Mouse (Mus musculus) large intestine, adult 2 months (tissue): ENCODE measurements at regions not wholly inside any gene's neighbourhood (a gene's known extent, or its start where the extent isn't known, plus 50 kb on each side); places are given as distances from the start of the nearest gene placed in this dataset.
"Not testable (repeated sequence)": the region's sequence is repeated elsewhere in the genome, so short reads cannot be mapped to it uniquely, and the experiment has no call there.

ENCODE experiments used
- DNase-seq: peaks from one replicate; pipeline ENCODE4 v3.0.0-alpha.2; 2012; ENCODE audit warnings: low read depth, low spot score
- WGBS: fragments of 180-500 bp; shearing (Covaris S2); methylation state at CpG from one replicate; pipeline ENCODE4 v1.1.7; 2018; 5-methylcytosine and 5-hydroxymethylcytosine counted together

DNA sequence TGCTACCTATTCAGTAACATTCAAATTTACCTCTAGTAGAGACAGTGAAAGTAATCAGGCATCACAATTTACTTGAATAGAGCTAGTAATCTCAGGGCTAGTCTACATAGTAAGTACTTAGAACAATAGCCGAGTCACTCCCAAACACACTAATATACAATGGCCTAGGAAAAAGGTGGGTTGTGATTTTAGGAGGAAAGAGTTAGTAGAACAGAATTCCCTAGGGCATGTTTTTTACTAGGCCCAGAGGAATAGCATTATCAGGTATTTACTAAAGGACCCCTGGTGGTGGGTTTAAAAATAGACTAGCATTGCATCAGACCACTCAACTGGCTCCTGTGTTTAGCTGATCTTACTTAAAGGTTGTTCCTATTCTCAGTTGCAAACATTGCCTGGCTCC, 535.8 kb downstream of the Mat2b start:
- DNase-seq = not testable (repeated sequence)

DNA sequence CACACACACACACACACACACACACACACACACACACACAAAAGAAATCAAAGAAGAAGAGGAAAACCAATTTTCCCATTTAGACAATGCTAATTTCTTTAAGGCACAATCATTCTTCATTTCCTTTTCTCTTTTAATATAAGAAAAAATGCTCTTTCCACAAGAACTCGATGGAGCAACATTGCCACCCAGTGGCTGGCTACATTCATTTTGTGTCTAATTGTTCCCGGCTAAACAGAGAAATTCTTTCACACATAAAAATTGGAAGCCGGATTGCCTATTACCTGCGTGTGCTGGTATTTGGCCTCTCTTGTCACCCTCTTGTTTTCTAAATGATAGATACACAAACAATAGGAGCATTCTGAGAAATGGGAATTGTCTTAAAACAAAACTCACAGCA, 545.7 kb downstream of the Mat2b start:
- DNase-seq = peak; percentile 8

More for the DNA sequence above, 535.8 kb downstream of the Mat2b start:
- WGBS = 86% methylated on average over 1 of the region's 1 CpGs

DNA sequence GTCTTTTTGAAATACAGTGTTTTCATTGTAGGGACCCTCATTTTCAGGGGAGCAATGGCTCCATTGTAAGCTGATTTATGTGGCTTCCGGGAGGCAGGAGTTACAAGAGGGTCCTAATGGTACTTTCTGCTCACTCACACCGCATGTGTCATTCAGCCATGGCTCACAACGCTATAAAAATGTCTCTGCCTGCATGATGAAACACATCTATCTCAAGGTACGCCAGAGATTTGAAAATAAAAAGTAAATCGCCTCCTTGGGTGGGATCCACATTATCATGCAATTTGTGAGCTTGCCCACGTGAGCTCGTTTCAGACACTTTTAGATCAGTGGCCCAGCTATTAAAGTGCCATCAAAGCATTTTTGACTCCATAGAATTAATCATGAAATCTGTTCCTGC, 557.2 kb downstream of the Mat2b start:
- WGBS = 69% methylated on average over 7 of the region's 7 CpGs

More for the DNA sequence above, 545.7 kb downstream of the Mat2b start:
- WGBS = 7% methylated on average over 4 of the region's 4 CpGs

DNA sequence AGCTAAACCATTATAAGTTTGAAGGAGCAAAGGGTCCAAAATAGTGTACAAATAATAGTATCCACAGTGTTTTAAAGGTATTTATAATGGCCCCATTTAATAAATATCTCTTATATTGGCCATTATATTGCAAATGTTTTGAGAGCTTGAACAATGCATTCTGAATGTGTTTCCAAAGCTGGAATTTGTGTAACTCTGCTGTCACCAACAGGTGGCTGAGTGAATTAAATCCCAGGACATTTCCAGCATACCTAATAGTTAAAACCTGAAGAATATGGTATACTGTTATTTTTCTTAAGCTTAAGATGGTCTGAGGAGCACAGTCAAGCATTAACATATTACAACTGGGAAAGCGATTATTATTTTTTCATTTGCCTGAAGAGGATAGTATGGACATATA, 592.4 kb downstream of the Mat2b start:
- 90% methylated on average over 1 of the region's 1 CpGs for WGBS
- no peak for DNase-seq

More for the DNA sequence above, 557.2 kb downstream of the Mat2b start:
- no peak for DNase-seq

DNA sequence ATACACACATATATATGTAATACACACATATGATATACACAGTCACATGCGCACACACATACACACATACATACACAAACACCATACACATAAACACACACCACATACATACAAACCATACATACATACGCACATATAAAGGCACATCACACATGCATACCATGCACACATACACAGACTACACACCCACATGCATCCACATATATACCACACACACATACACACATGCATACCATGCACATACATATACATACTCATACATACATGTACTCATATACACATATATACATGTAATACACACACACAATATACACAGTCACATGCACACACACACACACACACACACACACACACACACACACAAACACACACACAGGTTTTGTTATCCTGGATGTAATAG, 620.7 kb downstream of the Mat2b start:
- no peak for DNase-seq
- 93% methylated on average over 2 of the region's 2 CpGs for WGBS

DNA sequence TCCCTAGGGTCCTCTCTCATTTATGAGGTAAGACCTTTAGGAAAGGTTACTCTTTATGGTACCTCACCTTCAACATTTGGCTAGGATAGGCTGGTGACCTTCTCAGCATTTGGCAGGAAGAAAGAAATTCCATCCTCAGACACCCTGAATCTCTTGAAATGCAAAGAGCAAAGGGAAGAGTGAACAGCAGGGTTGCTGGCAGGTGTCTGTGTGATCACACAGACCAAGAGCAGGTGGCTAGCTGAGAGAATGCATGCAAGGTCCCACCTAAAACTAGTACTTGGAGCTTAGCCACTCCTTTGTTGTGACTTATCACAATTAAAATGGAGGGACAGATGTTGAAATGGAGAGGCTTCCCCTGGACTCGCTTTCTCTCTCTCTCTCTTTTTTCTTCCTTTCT, 644.5 kb downstream of the Mat2b start:
- DNase-seq = no peak
- WGBS = 13% methylated on average over 1 of the region's 1 CpGs

DNA sequence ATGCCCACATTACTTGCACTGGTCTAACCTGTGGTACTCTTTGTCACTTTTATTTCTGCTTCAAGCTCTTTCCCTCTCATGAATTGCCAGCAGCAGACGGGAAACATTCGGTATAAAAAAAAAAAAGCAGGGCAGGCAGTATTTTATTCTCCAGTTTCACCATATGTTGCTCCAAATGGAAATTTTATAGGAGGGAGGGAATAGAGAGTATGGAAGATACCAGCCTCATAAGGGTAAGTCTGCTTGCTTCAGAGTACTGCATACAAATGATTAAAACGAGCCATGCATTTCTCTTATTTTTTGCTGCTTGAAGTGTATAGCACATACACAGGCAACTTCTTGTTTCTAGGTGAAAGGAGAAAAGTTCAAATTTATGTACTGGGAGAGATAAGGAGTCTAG, 667.5 kb downstream of the Mat2b start:
- 36% methylated on average over 3 of the region's 3 CpGs for WGBS

DNA sequence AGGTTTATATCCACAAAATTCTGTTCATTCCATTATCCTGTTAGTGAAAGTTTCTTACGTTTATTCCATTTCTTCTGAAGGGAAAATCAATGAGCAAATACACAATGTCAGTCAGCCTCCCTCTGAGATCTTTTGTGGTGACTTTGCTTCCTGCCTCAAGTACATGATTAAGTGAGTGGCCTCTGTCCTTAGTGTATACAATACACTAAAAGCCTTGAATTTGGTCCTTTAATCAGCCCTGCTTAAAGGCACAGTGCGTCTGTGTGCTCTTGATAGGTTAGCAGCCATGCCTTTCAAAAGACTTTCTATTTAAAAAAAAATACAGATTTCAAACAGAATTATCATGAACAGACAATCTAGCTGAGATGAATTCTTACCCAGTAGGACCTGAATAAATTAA, 695.5 kb downstream of the Mat2b start:
- 64% methylated on average over 2 of the region's 2 CpGs for WGBS
- DNase-seq = no peak

More for the DNA sequence above, 667.5 kb downstream of the Mat2b start:
- no peak for DNase-seq

DNA sequence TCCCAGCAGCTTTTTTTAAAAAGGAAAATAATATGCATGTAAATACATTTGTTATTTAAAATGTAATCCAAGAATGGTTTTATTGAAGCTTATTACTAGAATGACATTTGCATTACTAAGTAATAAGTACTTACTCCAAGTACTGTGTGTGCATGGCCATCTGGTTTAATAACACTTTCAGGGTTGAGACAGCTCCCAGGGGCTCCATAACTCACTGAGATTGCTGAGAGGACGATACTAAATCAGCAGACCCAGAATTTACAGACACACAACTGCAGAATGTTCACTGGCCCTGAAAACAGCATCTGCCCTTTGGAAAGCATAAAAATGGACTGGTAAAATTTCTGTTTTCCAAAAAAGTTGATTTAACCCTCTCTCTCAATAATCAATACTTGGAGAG, 696.4 kb downstream of the Mat2b start:
- WGBS = 51% methylated on average over 1 of the region's 1 CpGs
- no peak for DNase-seq

DNA sequence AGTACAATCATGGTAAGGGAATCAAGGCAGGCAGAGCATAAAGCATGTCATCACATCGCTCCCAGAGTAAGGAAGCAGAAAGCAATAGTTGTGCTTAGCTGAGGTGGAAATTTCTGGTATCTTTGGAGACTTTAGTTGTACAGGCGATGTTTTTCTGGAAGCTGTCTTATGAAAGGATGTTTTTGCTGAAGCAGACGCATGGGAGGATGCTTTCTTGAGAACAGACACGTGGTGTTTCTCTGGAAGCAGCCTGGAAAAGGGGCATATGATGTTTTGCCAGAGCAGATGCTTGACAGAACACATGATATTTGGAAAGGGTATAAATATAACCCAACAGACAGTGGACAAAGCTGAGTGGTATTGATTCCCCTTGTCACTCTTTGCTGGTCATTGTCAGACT, 722.4 kb downstream of the Mat2b start:
- 81% methylated on average over 4 of the region's 4 CpGs for WGBS
- no peak for DNase-seq

DNA sequence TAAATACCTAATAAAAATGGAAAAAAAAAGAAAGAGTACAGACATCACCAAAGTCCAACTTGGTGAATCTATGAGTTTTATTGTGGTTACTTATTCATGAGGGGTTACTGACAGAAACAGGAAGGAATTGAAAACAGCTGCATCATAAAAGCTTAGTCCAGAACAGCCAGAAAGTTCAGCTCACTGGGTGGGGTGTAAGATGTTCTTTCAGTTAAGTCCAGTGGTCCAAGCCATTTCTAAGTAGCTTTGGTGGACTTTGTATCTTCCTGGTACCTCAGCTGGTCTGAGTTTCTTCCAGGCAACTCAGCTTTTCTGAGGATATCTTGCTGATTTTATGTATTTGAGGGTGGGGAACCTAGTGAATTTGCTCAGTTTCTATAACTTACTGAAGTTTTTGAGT, 731.3 kb downstream of the Mat2b start:
- DNase-seq = peak; percentile 60

DNA sequence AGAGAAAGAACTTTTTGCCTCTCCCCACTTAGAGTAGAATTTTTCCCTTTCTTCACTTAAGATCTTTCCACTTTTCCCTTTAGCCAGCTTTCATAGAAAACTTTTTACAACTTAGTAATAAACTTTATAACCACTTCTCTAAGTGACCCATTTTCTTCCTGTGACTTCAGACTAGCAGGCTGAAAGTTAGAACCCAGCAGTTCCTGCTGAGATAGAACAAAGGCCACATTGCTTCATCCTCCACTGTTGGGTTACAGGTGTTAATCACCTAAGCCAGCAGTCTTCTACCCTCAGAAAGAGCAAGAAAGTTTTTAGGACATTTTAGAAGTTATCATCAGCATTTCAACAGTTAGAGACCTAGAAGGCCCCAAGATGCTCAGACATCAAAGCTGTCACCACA, 740.6 kb downstream of the Mat2b start:
- peak; percentile 37 for DNase-seq

DNA sequence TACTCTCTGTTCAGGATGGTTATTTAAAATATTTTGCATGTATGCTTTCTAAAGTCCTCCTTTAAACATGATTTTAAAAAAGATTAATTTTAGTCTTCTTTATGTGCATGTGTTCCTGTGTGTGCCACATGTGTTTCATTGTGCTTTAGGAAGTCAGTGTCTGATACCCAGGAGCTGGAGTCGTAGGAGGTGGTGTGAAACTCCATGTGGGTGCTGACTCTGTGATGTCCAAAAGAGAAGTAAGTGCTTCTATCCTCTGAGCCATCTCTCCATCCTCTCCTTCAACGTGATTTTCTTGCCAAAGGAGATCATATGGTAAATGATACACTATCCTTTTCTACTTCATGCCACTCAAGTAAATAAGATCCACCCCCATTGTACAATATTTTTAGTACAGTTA, 750.8 kb downstream of the Mat2b start:
- no peak for DNase-seq
- 73% methylated on average over 2 of the region's 2 CpGs for WGBS

DNA sequence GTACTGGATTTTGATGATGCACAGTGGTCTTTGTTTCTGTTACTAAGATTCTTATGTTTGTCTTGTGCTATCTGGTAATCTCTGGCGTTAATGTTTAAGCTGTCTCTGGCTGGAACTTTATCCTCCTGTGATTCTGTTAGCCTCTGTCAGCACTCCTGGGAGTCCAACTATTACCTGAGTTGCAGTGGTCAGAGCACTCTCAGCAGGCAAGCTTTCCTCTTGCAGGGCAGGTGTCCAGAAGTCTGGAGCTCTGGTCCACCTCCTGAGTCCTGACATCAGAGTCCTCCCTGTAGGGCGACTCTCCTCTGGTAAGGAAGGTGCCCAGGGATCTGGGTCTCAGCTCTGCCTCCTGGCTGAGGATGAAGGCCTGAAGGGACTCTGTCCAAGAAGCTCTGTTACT, 760.8 kb downstream of the Mat2b start:
- no peak for DNase-seq
- WGBS = 44% methylated on average over 2 of the region's 2 CpGs

DNA sequence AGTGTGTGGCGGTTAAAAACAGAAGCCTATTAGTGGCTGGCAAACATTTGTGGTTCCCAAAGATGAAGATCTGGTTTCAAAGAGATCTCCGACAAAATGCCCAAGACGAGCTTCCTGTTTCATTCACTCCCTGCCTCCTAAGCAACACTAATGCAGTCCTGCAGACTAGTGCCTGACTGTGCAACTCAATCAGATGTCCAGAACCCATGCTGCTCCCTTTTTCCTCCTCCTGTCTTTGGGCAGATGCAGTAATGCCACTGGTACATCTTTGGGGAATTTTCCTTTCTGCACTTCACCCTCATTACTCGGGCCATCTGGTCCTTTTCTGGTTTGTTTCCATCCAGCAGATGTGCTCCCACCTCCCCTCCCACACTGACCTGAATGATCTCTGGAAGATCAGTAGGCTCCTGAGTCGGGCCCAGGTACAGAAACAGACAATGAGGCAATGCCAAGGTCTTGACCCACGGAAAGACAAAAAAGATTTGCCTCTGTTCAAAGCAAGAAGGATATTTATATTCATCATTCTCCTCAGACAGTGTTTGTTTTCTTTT, 771.0 kb downstream of the Mat2b start:
- DNase-seq = no peak
- WGBS = 46% methylated on average over 6 of the region's 6 CpGs

DNA sequence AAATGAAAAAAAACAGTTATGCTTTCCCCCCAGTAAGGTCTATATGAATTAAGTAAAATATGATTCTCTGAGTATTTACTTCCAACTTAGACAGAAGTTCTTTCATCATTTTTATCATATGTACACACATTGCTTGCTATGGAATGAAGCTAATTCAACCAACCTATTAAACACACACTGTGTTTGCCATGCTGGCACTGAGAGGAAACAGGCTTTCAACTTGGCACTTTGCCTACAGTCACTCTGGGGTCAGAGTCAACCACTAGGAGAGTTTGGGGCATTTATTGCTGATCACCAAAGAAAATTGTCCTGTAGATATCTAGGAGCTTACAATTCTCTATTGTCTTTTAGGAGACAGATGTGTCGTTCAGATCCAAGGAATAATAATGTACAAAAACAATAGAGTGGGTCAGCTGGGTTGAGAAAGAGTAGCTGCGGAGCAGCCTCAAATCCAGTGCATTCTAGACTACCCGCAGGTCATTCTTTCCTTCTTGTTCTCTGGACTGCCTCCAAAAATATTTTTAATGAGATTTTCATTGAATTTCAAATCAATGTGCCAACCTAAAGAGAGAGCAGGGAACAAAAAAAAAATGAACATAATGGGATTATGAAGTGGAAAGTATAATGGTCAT, 777.2 kb downstream of the Mat2b start:
- peak; percentile 43 for DNase-seq
- WGBS = 24% methylated on average over 3 of the region's 3 CpGs

DNA sequence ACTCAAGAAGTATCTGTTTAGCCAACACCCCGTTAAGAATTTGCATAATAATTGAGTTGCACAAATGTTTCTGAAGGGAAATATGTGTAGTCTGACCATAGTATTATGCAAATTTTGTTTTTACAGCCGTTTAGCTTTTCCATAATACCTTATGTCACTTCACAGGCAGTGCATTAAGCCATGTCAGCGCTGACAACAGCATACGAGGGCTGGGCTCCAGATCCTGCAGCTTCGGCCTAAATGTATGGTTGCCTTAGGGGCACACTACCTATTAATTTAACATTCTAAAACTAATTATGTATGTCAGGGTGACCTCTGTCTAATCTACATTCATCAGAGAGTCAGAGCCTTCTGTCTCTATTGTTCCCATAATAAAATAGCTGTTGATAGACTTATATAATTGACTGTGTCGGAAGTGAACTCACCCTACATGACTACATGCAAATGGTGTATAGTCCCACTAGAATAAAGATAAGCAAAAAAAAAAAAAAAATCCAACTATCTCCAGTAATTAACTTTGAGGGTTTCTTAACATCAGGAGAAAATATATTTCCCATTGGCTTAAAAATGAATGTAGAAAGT, 795.3 kb downstream of the Mat2b start:
- DNase-seq = no peak
- 81% methylated on average over 6 of the region's 6 CpGs for WGBS

DNA sequence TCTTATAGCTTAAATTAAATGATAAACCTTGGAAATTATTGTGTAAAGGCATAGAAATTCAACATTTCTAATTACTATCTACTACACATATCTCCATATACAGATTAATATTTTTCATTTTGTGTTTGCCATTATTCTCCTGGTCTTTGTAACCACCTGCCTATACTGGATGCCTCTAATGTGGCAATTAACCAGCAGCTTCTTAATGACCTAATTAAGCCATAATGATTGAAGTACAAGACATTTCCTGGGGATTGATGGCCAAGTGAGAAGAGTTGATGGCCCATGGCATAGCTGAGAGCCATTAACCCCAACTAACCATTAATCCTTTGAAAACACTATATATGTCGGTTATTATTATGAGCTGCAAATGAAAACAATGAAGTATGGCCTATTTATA, 811.7 kb downstream of the Mat2b start:
- 91% methylated on average over 1 of the region's 1 CpGs for WGBS

DNA sequence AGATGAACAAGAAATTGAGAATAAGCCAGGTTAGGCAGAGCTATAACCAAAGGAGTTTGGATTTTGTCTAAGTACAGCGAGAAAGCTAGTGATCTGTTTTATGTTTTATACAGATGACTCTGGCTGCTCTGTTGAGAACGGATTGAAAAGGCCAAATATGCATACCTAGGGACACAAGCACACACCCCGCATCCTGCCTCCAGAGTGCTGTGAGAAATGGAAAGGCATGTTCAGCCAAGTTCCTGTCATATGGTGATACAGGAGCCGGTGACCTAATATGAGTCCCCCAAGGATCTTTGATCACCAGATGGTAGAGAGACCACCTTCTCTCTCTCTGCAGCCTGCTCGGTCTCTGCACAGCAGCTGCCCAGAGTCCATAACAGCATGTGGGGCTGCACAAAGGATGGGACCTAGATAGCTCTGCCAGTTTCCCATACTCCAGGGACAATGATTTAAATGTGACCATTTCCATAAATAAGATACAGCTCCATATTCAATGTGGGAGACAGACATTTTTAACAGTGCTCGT, 826.5 kb downstream of the Mat2b start:
- no peak for DNase-seq
- 77% methylated on average over 6 of the region's 6 CpGs for WGBS

More for the DNA sequence above, 811.7 kb downstream of the Mat2b start:
- no peak for DNase-seq
